Mouse (Mus musculus) spleen, postnatal 14 days (tissue): ENCODE data around the gene Smox.
"Not testable (repeated sequence)": the region's sequence is repeated elsewhere in the genome, so short reads cannot be mapped to it uniquely, and the experiment has no call there.

Experiments used
- DNase-seq, 2 experiments: peaks; one replicate each; pipeline ENCODE4 v3.0.0; 2021 to 2022; ENCODE audit warnings: low spot score in 2 of 2

The Smox gene

DNA sequence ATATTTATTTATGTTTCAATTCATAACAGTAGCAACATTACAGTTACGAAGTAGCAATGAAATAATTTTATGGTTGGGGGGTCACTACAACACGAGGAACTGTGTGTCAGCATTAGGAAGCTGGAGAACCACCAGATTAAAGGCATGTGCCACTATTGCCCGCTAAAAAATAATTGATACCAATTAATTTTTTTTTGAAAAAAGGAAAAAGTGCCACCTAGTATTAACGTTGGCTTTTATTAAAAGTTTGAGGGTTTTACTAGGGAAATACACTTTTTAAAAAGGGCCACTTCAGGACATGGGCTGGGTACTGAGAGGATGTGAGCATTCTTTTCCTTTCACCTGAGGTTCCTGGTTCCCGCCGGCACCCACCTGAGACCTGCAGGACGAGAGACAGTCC is at the start of gene Smox:
Gene Smox, plus strand, starts transcription at position 301 of the 400 bp plus-strand sequence.
- no peak for DNase-seq

DNA sequence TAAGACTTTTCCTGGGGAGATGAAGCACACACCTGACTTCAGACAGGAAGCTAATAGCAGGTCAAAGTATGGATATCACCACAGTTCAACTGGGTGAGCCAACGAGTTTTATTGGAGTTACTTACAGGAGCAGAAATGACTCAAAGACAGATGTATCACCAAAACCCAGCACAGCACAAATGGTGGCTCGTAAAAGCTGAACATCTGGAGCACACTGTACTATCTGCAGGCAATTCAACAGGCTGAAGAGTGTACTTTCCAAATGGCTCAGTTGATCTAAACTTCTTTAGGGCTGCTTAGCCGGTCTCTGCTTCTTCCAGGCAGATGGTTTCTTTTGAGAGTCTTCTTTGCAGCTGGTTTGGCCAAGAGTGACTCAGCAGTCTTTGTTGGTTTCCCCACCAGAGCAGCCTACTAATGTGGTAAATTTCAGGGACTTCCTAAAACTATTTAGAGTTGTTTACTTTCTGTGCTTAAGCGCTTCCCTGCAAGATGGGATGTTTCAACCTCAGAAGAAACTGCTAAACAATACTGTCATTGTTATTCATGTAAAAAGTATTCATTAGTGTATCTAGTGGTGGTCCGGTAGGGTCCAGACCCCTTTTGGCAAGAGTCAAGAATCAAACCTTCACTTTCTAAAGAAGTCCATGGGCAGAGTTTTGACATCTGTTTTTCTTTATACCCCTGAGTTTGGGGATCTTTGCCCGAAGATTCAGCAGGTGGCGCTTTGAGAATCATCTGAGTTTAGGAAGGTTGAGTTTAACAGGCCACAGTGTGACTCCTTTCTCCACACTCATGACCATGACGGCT is 48.0 kb upstream of the Smox start:
- DNase-seq, result no peak

DNA sequence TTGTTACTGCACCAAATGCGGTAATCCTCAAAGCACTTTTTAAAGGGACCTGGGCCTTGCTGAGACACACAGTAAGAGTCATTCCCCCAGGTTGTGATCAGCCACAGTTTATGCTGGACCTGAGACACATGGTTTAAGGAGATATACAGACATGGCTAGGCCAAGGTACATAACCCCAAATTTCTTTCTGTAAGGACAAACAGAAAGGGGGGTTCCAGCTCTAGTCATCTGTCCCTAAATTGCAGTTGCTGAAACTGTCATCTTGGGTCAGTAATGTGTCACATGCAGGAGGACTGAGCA is 47.5 kb upstream of the Smox start:
- DNase-seq, result no peak

- DNase-seq, result no peak
These were observed 44.8 kb upstream of the Smox start for GRCm38 (mm10) chr2:131446416-131446982.

- no peak for DNase-seq
These were observed 43.5 kb upstream of the Smox start for GRCm38 (mm10) chr2:131447566-131448330.

GRCm38 (mm10) chr2:131448353-131448752 is 42.9 kb upstream of the Smox start:
- DNase-seq, result no peak

- DNase-seq, result no peak
These were observed 41.6 kb upstream of the Smox start for GRCm38 (mm10) chr2:131449720-131450119.

- DNase-seq, result no peak
These were observed 40.8 kb upstream of the Smox start for GRCm38 (mm10) chr2:131450491-131450890.

- no peak for DNase-seq
These were observed 33.6 kb upstream of the Smox start for GRCm38 (mm10) chr2:131457728-131458127.

DNA sequence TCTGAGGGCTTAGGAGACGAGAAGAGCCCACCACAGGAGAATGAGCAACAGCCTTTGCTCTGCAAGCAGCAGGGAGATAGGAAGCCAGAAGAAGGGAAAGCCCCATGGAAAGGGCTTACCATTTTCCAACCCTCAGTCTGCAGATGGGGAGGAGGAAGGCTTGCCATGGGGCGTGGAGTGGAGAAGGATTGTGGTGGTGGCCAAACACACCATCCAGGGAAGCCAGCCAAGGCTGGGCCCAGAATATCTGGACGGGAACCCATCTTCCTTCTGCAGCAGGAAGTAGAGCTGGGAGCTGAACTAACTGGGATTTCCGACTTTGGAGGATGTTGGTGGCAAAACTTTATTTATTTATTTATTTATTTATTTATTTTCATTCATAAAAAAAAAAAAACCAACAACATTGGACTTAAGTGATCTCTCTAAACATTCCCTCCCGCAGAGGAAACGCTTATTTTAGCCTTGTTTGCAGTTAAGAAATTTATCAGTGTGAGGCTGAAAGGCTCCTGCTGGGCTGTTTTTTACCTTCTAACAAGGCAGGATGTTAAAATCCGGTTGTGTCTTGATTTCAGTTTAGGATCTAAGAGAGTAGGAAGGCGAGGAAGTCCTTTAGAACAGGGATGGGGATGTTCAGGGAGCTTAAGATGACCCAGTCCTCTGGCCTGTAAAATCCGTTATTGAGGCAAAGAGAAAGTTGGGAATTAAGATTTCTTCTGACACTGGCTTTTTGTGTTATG is 30.2 kb upstream of the Smox start:
- DNase-seq, result no peak

- DNase-seq, result no peak
These were observed 28.3 kb upstream of the Smox start for GRCm38 (mm10) chr2:131462991-131463390.

DNA sequence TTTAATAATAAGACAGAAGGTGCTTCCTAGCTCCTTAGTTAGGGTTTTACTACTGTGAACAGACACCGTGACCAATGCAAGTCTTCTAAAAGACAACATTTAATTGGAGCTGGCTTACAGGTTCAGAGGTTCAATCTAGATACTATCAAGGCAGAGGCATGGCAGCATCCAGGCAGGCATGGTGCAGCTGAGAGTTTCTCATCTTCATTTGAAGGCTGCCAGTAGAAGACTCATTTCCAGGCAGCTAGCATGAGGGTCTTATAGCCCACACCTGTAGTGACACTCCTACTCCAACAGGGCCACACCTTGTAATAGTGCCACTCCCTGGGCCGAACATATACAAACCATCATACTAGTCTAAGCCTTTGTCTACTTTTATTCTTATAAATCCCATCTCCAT is 27.1 kb upstream of the Smox start:
- no peak for DNase-seq

- DNase-seq, result no peak
These were observed 24.6 kb upstream of the Smox start for GRCm38 (mm10) chr2:131466732-131467131.

DNA sequence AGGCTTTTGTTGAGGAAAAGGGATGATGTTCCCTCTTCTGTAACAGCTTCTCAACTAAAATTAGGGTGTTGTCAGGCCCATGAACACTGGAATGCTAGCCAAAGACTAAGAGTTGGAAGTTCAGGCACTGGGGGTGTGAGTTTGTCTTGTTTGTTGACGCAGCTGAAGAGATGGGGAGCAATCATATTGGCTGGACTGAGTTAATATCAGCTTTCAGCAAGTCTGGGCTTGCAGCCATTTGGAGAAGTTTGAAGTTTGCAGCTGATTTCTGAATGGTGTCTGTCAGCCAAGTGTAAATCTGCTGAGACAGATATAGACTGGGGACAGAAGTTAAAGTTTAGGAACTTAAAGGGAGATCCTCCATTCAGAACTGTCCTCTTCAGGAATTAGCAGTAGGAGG is 21.4 kb upstream of the Smox start:
- no peak for DNase-seq

DNA sequence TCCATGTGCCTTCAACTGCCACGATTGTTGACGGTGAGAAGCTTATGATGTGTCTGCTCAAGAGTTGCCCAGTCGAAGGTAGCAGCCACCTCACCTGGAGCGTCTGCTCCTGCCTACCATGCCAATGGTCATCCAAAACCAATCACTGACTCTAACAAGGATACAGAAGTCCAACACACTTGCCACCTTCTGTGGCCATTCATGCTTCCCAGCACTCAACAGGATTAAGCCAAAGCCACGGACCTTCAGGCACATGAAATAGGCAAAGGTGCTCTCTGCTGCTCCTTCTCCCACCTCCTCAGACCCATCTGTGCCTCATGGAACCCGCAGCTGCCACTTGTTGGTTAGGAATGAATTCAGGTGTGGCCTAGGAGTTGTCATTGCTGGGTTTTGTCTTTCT is 17.5 kb upstream of the Smox start:
- DNase-seq, result no peak

DNA sequence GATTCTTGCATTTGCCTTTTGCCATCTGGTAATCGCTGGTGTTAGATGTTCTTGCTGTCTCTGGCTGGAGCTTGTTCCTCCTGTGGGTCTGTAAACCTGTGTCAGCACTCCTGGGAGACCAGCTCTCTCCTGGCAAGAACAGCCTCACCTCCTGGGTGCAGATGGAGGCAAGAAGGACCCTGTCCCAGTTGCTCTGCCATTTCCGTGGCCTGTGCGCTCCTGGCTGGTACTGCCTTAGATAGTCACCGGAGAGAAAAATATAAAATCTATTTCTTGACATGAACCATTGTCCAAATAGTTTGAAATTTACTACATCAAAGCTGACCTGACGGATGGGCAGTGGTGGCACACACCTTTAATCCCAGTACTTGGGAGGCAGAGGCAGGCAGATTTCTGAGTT is 14.2 kb upstream of the Smox start:
- DNase-seq, result not testable (repeated sequence)

DNA sequence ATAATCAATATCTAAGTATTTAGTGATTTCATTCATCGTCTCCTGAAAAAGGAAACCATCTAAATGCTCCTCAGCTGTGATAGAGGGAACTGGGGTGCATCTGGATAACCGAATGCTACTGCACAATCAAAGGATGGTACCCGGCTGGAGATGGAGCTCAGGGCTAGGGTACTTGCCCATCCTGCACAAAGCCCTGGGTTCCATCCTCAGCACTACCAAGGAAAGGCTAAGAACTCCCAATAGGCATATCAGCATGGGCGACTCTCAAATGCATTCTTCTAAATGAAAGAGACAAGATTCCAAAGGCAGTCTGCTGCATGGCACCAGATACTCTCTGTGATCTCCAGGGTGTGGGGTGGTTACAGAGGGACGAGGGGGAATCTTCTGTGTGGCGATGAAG is 13.4 kb upstream of the Smox start:
- no peak for DNase-seq

- DNase-seq, result no peak
These were observed 12.9 kb upstream of the Smox start for GRCm38 (mm10) chr2:131478349-131478748.

- DNase-seq, result no peak
These were observed 12.4 kb upstream of the Smox start for GRCm38 (mm10) chr2:131478916-131479315.

DNA sequence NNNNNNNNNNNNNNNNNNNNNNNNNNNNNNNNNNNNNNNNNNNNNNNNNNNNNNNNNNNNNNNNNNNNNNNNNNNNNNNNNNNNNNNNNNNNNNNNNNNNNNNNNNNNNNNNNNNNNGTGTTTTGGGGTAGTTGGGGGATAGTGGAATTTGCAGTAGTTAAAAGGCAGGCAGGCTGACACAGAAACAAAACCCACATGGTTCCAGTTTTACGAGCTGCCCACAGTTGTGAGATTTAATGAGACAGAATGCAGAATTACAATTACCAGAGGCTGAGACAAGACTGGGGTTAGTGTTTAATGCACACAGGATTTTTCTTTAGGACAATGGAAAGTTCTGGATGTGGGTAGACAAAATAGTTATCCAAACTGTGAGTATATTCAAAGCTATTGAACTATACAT is 9.6 kb upstream of the Smox start:
- no peak for DNase-seq

GRCm38 (mm10) chr2:131482478-131482877 is 8.8 kb upstream of the Smox start:
- DNase-seq, result no peak

- no peak for DNase-seq
These were observed 7.7 kb upstream of the Smox start for GRCm38 (mm10) chr2:131483562-131483961.
